Mouse (Mus musculus): ENCODE data around the gene Nat10.

- TF ChIP-seq CTCF (IDR thresholded peaks at IDR 0.05; ENCODE audit: borderline replicate concordance, control insufficient read depth, extremely low read depth, insufficient read depth, low read length, poor library complexity) (no peak), POLR2A (IDR thresholded peaks at IDR 0.05; ENCODE audit: control insufficient read depth, extremely low read depth, insufficient read depth, low read length, poor library complexity) (no peak)
Observed at GRCm38 (mm10) chr2:103687888-103688287, 73.2 kb downstream of the Nat10 start.

Data from thymus, adult 2 months (tissue).